ENCODE assay signal across 8 mouse cellular contexts in genomic region chr11:69133923-69134621, GRCm38 (mm10). TPM values are rescaled to one million over a fixed set of nuclear protein-coding genes. Genes with fewer than 3 reads are reported as not detected.
DNase-seq lines count a peak whose midpoint lies in the region; ATAC-seq and TF ChIP-seq lines count a peak whose summit lies in the region.

No protein-coding gene starts in this region.

- H3K36me3 ChIP-seq in spleen, adult 2 months (ENCODE audit: control insufficient read depth, insufficient read depth, low read length), result no peaks in the 10 kb centered on the region
- H3K36me3 ChIP-seq in heart, embryonic 11.5 days (ENCODE audit: control insufficient read depth, insufficient read depth, low read length), result no peaks in the 10 kb centered on the region
- no peaks in the 10 kb centered on the region for H3K36me3 ChIP-seq in kidney, embryonic 15.5 days
- no peaks in the 10 kb centered on the region for H3K36me3 ChIP-seq in limb, embryonic 15.5 days
- H3K36me3 ChIP-seq in midbrain, embryonic 15.5 days (replicated peaks), result no peaks in the 10 kb centered on the region
- H3K36me3 ChIP-seq in testis, adult 2 months (ENCODE audit: control insufficient read depth, insufficient read depth, low read length), result no peaks in the 10 kb centered on the region

- no peak for TF ChIP-seq CTCF in spleen, adult 2 months (IDR thresholded peaks at IDR 0.05; ENCODE audit: extremely low read depth, insufficient read depth, insufficient read length, insufficient replicate concordance)
- peak; percentile 2; the same call in 1 of the 2 replicates for TF ChIP-seq CTCF in testis, adult 2 months (IDR thresholded peaks at IDR 0.05; ENCODE audit: control insufficient read depth, insufficient read depth, insufficient replicate concordance, low read depth, low read length)

- H3K9ac ChIP-seq in heart, embryonic 11.5 days (ENCODE audit: low read depth, low read length), result peak overlapping the region; percentile 67
- H3K9ac ChIP-seq in kidney, embryonic 15.5 days, result peak overlapping the region; percentile 46
- H3K9ac ChIP-seq in limb, embryonic 15.5 days, result peak overlapping the region; percentile 31
- H3K9ac ChIP-seq in midbrain, embryonic 15.5 days, result peak overlapping the region; percentile 46

- TF ChIP-seq POLR2A in spleen, adult 2 months (IDR thresholded peaks at IDR 0.05; ENCODE audit: low read depth, low read length), result no peak
- peak; percentile 21; the same call in 1 of the 2 replicates for TF ChIP-seq POLR2A in testis, adult 2 months (IDR thresholded peaks at IDR 0.05; ENCODE audit: control insufficient read depth, low read depth, low read length)

- peak; percentile 62; the same call in 1 of the 2 replicates for ATAC-seq in heart, embryonic 11.5 days (replicated peaks; ENCODE audit: insufficient number of reproducible peaks, low FRiP score, low TSS enrichment)
- ATAC-seq in kidney, embryonic 15.5 days (replicated peaks; ENCODE audit: low FRiP score), result peak; percentile 80
- peak; percentile 70 for ATAC-seq in limb, embryonic 15.5 days (ENCODE audit: insufficient number of reproducible peaks, low FRiP score, low TSS enrichment, low read depth)
- ATAC-seq in midbrain, embryonic 15.5 days (replicated peaks), result peak; percentile 82

- WGBS in spleen, adult 2 months, result 10% methylated on average over 34 of the region's 34 CpGs
- under 1% methylated on average over 34 of the region's 34 CpGs for WGBS in heart, embryonic 11.5 days (ENCODE audit: insufficient replicate concordance)
- under 1% methylated on average over 34 of the region's 34 CpGs for WGBS in kidney, embryonic 15.5 days
- WGBS in limb, embryonic 15.5 days, result 2% methylated on average over 34 of the region's 34 CpGs
- 1% methylated on average over 34 of the region's 34 CpGs for WGBS in midbrain, embryonic 15.5 days

- peak in 1 of 2 experiments; percentile 18 for DNase-seq in spleen, adult 2 months (ENCODE audit: low read depth in 1 of 2, low spot score in 2 of 2)
- no peak for DNase-seq in spleen, postnatal 14 days (ENCODE audit: low spot score in 2 of 2)
- DNase-seq in embryo, embryonic 10.5 days (ENCODE audit: low spot score), result peak; percentile 68

- no peaks in the 10 kb centered on the region for H3K9me3 ChIP-seq in heart, embryonic 11.5 days (replicated peaks; ENCODE audit: control insufficient read depth, low read length)
- no peaks in the 10 kb centered on the region for H3K9me3 ChIP-seq in kidney, embryonic 15.5 days (replicated peaks)
- H3K9me3 ChIP-seq in limb, embryonic 15.5 days, result no peaks in the 10 kb centered on the region
- no peaks in the 10 kb centered on the region for H3K9me3 ChIP-seq in midbrain, embryonic 15.5 days

- H3K4me2 ChIP-seq in heart, embryonic 11.5 days, result peak overlapping the region; percentile 89
- peak overlapping the region; percentile 92 for H3K4me2 ChIP-seq in kidney, embryonic 15.5 days
- peak overlapping the region; percentile 73 for H3K4me2 ChIP-seq in limb, embryonic 15.5 days
- H3K4me2 ChIP-seq in midbrain, embryonic 15.5 days, result peak overlapping the region; percentile 64

- H3K4me1 ChIP-seq in spleen, adult 2 months (ENCODE audit: control insufficient read depth, insufficient read depth, insufficient read length), result peaks cover 7% of the 10 kb centered on the region; the same call in 1 of the 2 replicates
- peaks cover 7% of the 10 kb centered on the region; the same call in 1 of the 2 replicates for H3K4me1 ChIP-seq in heart, embryonic 11.5 days (ENCODE audit: control insufficient read depth, insufficient read depth, low read length)
- peaks cover 14% of the 10 kb centered on the region for H3K4me1 ChIP-seq in kidney, embryonic 15.5 days
- H3K4me1 ChIP-seq in limb, embryonic 15.5 days, result peaks cover 12% of the 10 kb centered on the region
- H3K4me1 ChIP-seq in midbrain, embryonic 15.5 days, result peaks cover 15% of the 10 kb centered on the region
- H3K4me1 ChIP-seq in testis, adult 2 months (ENCODE audit: control insufficient read depth, insufficient read depth, low read length), result peaks cover 8% of the 10 kb centered on the region

- no peak overlapping the region for H3K27ac ChIP-seq in spleen, adult 2 months (ENCODE audit: insufficient read depth, low read length)
- no peak overlapping the region for H3K27ac ChIP-seq in heart, embryonic 11.5 days (ENCODE audit: low read depth, low read length)
- no peak overlapping the region for H3K27ac ChIP-seq in kidney, embryonic 15.5 days
- H3K27ac ChIP-seq in limb, embryonic 15.5 days, result peak overlapping the region; percentile 68
- peak overlapping the region; percentile 42 for H3K27ac ChIP-seq in midbrain, embryonic 15.5 days
- no peak overlapping the region for H3K27ac ChIP-seq in testis, adult 2 months (ENCODE audit: control insufficient read depth, insufficient read depth, low read depth, low read length)

- peak overlapping the region; percentile 51; the same call in 1 of the 2 replicates for H3K4me3 ChIP-seq in spleen, adult 2 months (ENCODE audit: extremely low read depth, insufficient read depth, insufficient read length)
- peak overlapping the region; percentile 51 for H3K4me3 ChIP-seq in heart, embryonic 11.5 days (ENCODE audit: low read depth, low read length)
- peak overlapping the region; percentile 53 for H3K4me3 ChIP-seq in kidney, embryonic 15.5 days (replicated peaks)
- peak overlapping the region; percentile 50 for H3K4me3 ChIP-seq in limb, embryonic 15.5 days
- peak overlapping the region; percentile 40 for H3K4me3 ChIP-seq in midbrain, embryonic 15.5 days
- peak overlapping the region; percentile 42 for H3K4me3 ChIP-seq in testis, adult 2 months (ENCODE audit: control insufficient read depth, low read depth, low read length)

- no peaks in the 10 kb centered on the region for H3K27me3 ChIP-seq in spleen, adult 2 months (ENCODE audit: control insufficient read depth, insufficient read depth, low read length)
- peaks cover 12% of the 10 kb centered on the region for H3K27me3 ChIP-seq in heart, embryonic 11.5 days (ENCODE audit: control insufficient read depth, insufficient read depth, low read length)
- H3K27me3 ChIP-seq in kidney, embryonic 15.5 days, result no peaks in the 10 kb centered on the region
- H3K27me3 ChIP-seq in limb, embryonic 15.5 days, result no peaks in the 10 kb centered on the region
- H3K27me3 ChIP-seq in midbrain, embryonic 15.5 days (replicated peaks), result no peaks in the 10 kb centered on the region; the same call in 1 of the 2 replicates
- H3K27me3 ChIP-seq in testis, adult 2 months (ENCODE audit: control insufficient read depth, insufficient read depth, low read length), result no peaks in the 10 kb centered on the region

RNA-seq across cellular contexts. Expression of gene Aloxe3, which starts 8.4 kb away (rescaled TPM):
- 0.20 and 2.8 TPM in 2 replicates for polyA plus RNA-seq in spleen, adult 2 months (2012; rRNA removed)
- polyA plus RNA-seq in heart, embryonic 11.5 days (2014; fragmentation: Nextera tagmentation; extraction: Ambion mirVana), result 0.37 and 0.39 TPM in 2 replicates
- 0.60 and 1.3 TPM in 2 replicates for polyA plus RNA-seq in kidney, embryonic 15.5 days (2015; fragmentation: Nextera tagmentation; extraction: Ambion mirVana)
- 11.7 and 14.9 TPM in 2 replicates for polyA plus RNA-seq in limb, embryonic 15.5 days (2015; fragmentation: Nextera tagmentation; extraction: Ambion mirVana)
- polyA plus RNA-seq in midbrain, embryonic 15.5 days (2015; fragmentation: Nextera tagmentation; extraction: Ambion mirVana), result 6.3 and 8.0 TPM in 2 replicates
- 6.1 and 7.0 TPM in 2 replicates for polyA plus RNA-seq in testis, adult 2 months (2012; rRNA removed)

RNA-seq across cellular contexts. Expression of gene 9130213A22Rik, which starts 11.7 kb away (rescaled TPM):
- 0.40 and 0.69 TPM in 2 replicates for polyA plus RNA-seq in spleen, adult 2 months (2012; rRNA removed)
- polyA plus RNA-seq in heart, embryonic 11.5 days (2014; fragmentation: Nextera tagmentation; extraction: Ambion mirVana), result 0.32 and 0.49 TPM in 2 replicates
- polyA plus RNA-seq in kidney, embryonic 15.5 days (2015; fragmentation: Nextera tagmentation; extraction: Ambion mirVana), result 0.27 and 0.51 TPM in 2 replicates
- polyA plus RNA-seq in limb, embryonic 15.5 days (2015; fragmentation: Nextera tagmentation; extraction: Ambion mirVana), result 0.40 and 0.49 TPM in 2 replicates
- 0.24 and 0.27 TPM in 2 replicates for polyA plus RNA-seq in midbrain, embryonic 15.5 days (2015; fragmentation: Nextera tagmentation; extraction: Ambion mirVana)
- 0.24 and 0.28 TPM in 2 replicates for polyA plus RNA-seq in testis, adult 2 months (2012; rRNA removed)

RNA-seq across cellular contexts. Expression of gene Hes7, which starts 13.9 kb away (rescaled TPM):
- polyA plus RNA-seq in spleen, adult 2 months (2012; rRNA removed), result 0.44 and 0.55 TPM in 2 replicates
- polyA plus RNA-seq in heart, embryonic 11.5 days (2014; fragmentation: Nextera tagmentation; extraction: Ambion mirVana), result 0.35 and 0.64 TPM in 2 replicates
- polyA plus RNA-seq in kidney, embryonic 15.5 days (2015; fragmentation: Nextera tagmentation; extraction: Ambion mirVana), result 0.42 and 0.46 TPM in 2 replicates
- 0.58 and 0.68 TPM in 2 replicates for polyA plus RNA-seq in limb, embryonic 15.5 days (2015; fragmentation: Nextera tagmentation; extraction: Ambion mirVana)
- polyA plus RNA-seq in midbrain, embryonic 15.5 days (2015; fragmentation: Nextera tagmentation; extraction: Ambion mirVana), result 0.86 and 0.89 TPM in 2 replicates
- 0.17 TPM in 2 replicates for polyA plus RNA-seq in testis, adult 2 months (2012; rRNA removed)

RNA-seq across cellular contexts. Expression of gene Alox12b, which starts 22.7 kb away (rescaled TPM):
- not detected in 2 replicates for polyA plus RNA-seq in spleen, adult 2 months (2012; rRNA removed)
- not detected in 2 replicates for polyA plus RNA-seq in heart, embryonic 11.5 days (2014; fragmentation: Nextera tagmentation; extraction: Ambion mirVana)
- 0.08 and 0.42 TPM in 2 replicates for polyA plus RNA-seq in kidney, embryonic 15.5 days (2015; fragmentation: Nextera tagmentation; extraction: Ambion mirVana)
- 53.5 and 60.5 TPM in 2 replicates for polyA plus RNA-seq in limb, embryonic 15.5 days (2015; fragmentation: Nextera tagmentation; extraction: Ambion mirVana)
- 0.28 and 0.41 TPM in 2 replicates for polyA plus RNA-seq in midbrain, embryonic 15.5 days (2015; fragmentation: Nextera tagmentation; extraction: Ambion mirVana)
- 0.29 and 0.49 TPM in 2 replicates for polyA plus RNA-seq in testis, adult 2 months (2012; rRNA removed)

RNA-seq across cellular contexts. Expression of gene Per1, which starts 39.1 kb away (rescaled TPM):
- polyA plus RNA-seq in spleen, adult 2 months (2012; rRNA removed), result 23.3 and 25.7 TPM in 2 replicates
- polyA plus RNA-seq in heart, embryonic 11.5 days (2014; fragmentation: Nextera tagmentation; extraction: Ambion mirVana), result 6.2 and 6.3 TPM in 2 replicates
- 12.1 and 13.7 TPM in 2 replicates for polyA plus RNA-seq in kidney, embryonic 15.5 days (2015; fragmentation: Nextera tagmentation; extraction: Ambion mirVana)
- polyA plus RNA-seq in limb, embryonic 15.5 days (2015; fragmentation: Nextera tagmentation; extraction: Ambion mirVana), result 24.3 and 28.9 TPM in 2 replicates
- polyA plus RNA-seq in midbrain, embryonic 15.5 days (2015; fragmentation: Nextera tagmentation; extraction: Ambion mirVana), result 11.3 and 12.3 TPM in 2 replicates
- polyA plus RNA-seq in testis, adult 2 months (2012; rRNA removed), result 103 and 106 TPM in 2 replicates

Comparison
In these comparisons a context has a peak if more than half of its experiments do, and no peak if none do; other contexts are left out.
1. H3K27ac ChIP-seq: peak in limb, embryonic 15.5 days (single experiment) and midbrain, embryonic 15.5 days (single experiment); none in spleen, adult 2 months (single experiment), heart, embryonic 11.5 days (single experiment), kidney, embryonic 15.5 days (single experiment) and testis, adult 2 months (single experiment).
2. Peak in every context shown above with its lines, with median percentiles within 50 percentile points of each other: H3K4me3 ChIP-seq, ATAC-seq, H3K4me2 ChIP-seq and H3K9ac ChIP-seq.